In genomic region chr10:60934297-60935286, GRCm38 (mm10) we compare ENCODE assay signal across 8 mouse cellular contexts.
DNase-seq lines count a peak whose midpoint lies in the region; ATAC-seq lines count a peak whose summit lies in the region.

No protein-coding gene starts in this region.

- peaks cover 46% of the 10 kb centered on the region for H3K4me1 ChIP-seq in neural tube, embryonic 13.5 days (replicated peaks)
- H3K4me1 ChIP-seq in heart, embryonic 12.5 days (replicated peaks) = peaks cover 76% of the 10 kb centered on the region

- ATAC-seq in neural tube, embryonic 13.5 days (ENCODE audit: low read depth) = 0 out of 2 replicates have a peak, but pooled peaks have one; percentile 12
- ATAC-seq in heart, embryonic 12.5 days (ENCODE audit: insufficient number of reproducible peaks, low FRiP score) = peak; percentile 69

- no peak overlapping the region for H3K4me3 ChIP-seq in neural tube, embryonic 13.5 days
- H3K4me3 ChIP-seq in heart, embryonic 12.5 days = no peak overlapping the region

- no peak overlapping the region for H3K4me2 ChIP-seq in neural tube, embryonic 13.5 days
- H3K4me2 ChIP-seq in heart, embryonic 12.5 days = peak overlapping the region; percentile 20

- no peaks in the 10 kb centered on the region for H3K36me3 ChIP-seq in neural tube, embryonic 13.5 days
- H3K36me3 ChIP-seq in heart, embryonic 12.5 days = no peaks in the 10 kb centered on the region

- 38% methylated on average over 13 of the region's 13 CpGs for WGBS in neural tube, embryonic 13.5 days
- 41% methylated on average over 13 of the region's 13 CpGs for WGBS in heart, embryonic 12.5 days

- H3K9me3 ChIP-seq in neural tube, embryonic 13.5 days = no peaks in the 10 kb centered on the region
- no peaks in the 10 kb centered on the region for H3K9me3 ChIP-seq in heart, embryonic 12.5 days (replicated peaks)

- no peaks in the 10 kb centered on the region for H3K27me3 ChIP-seq in neural tube, embryonic 13.5 days
- 0 out of 2 replicates have a peak, but pooled peaks cover 7% of the 10 kb centered on the region for H3K27me3 ChIP-seq in heart, embryonic 12.5 days (replicated peaks)

- H3K27ac ChIP-seq in neural tube, embryonic 13.5 days (replicated peaks) = no peak overlapping the region; the same call in 1 of the 2 replicates
- H3K27ac ChIP-seq in heart, embryonic 12.5 days (ENCODE audit: poor library complexity, severe bottlenecking) = peak overlapping the region; percentile 82

- DNase-seq in neural tube, embryonic 10.5 days (ENCODE audit: extremely low spot score, low spot score) = no peak
- peak; percentile 24 to 50 for DNase-seq in adrenal gland, postnatal 4 days (ENCODE audit: low spot score in 2 of 2)
- DNase-seq in kidney, postnatal 14 days = peak; percentile 70
- DNase-seq in lung, postnatal 10 days = peak; percentile 90
- DNase-seq in spleen, postnatal 36 days (ENCODE audit: low spot score in 2 of 2) = no peak
- no peak for DNase-seq in cerebellum, postnatal 4 days (ENCODE audit: low spot score in 2 of 2)

- H3K9ac ChIP-seq in neural tube, embryonic 13.5 days = no peak overlapping the region
- 0 out of 2 replicates have a peak overlapping the region, but pooled peaks have one; percentile 46 for H3K9ac ChIP-seq in heart, embryonic 12.5 days

Comparison
In these comparisons a context has a peak if more than half of its experiments do, and no peak if none do; other contexts are left out.
1. DNase-seq: peak in adrenal gland, postnatal 4 days (2 of 2), kidney, postnatal 14 days (single experiment) and lung, postnatal 10 days (single experiment); none in neural tube, embryonic 10.5 days (single experiment), spleen, postnatal 36 days (0 of 2) and cerebellum, postnatal 4 days (0 of 2).